Mouse (Mus musculus) erythroblast, embryonic 14.5 days (primary cell): Measurements from ENCODE around the gene Vamp2. TPM values are rescaled to one million over a fixed set of nuclear protein-coding genes. Genes with fewer than 3 reads are reported as not detected.
A peak's percentile ranks its signal among the peaks of the same experiment; 100 is the strongest.

Experiments used
- H3K27me3 ChIP-seq: 2 replicates; pipeline ENCODE4 v1.6.1; 2012; ENCODE audit warnings: inconsistent platforms; ENCODE audit not compliant: control insufficient read depth
- H3K36me3 ChIP-seq: 2 replicates; pipeline ENCODE4 v1.6.1; 2012; ENCODE audit warnings: mild to moderate bottlenecking, inconsistent platforms; ENCODE audit not compliant: control insufficient read depth
- H3K4me1 ChIP-seq: 2 replicates; pipeline ENCODE4 v1.6.1; 2012; ENCODE audit warnings: inconsistent platforms; ENCODE audit not compliant: control insufficient read depth
- H3K4me3 ChIP-seq: replicated peaks from 2 replicates; pipeline ENCODE3; 2012; ENCODE audit warnings: moderate library complexity, mild to moderate bottlenecking, inconsistent platforms
- H3K9me3 ChIP-seq: 2 replicates; pipeline ENCODE4 v1.6.1; 2012; ENCODE audit warnings: low read length, inconsistent platforms, mixed read lengths; ENCODE audit not compliant: control insufficient read depth
- GATA1 ChIP-seq: IDR thresholded peaks from 2 replicates; pipeline ENCODE4 v1.6.1; 2012; ENCODE audit warnings: low read length, inconsistent platforms, mixed read lengths
- TAL1 ChIP-seq: IDR thresholded peaks from 3 replicates; pipeline ENCODE4 v1.6.1; 2012; ENCODE audit warnings: low read length, inconsistent platforms, mixed read lengths
- polyA plus RNA-seq: library from polyadenylated mRNA; stranded (reverse); fragments of >175 nt; gene quantifications from 2 replicates; pipeline ENCODE4 v1.2.3, GENCODE M21; 2012

The Vamp2 gene
- polyA plus RNA-seq, 1 experiment = 7.9 TPM

DNA sequence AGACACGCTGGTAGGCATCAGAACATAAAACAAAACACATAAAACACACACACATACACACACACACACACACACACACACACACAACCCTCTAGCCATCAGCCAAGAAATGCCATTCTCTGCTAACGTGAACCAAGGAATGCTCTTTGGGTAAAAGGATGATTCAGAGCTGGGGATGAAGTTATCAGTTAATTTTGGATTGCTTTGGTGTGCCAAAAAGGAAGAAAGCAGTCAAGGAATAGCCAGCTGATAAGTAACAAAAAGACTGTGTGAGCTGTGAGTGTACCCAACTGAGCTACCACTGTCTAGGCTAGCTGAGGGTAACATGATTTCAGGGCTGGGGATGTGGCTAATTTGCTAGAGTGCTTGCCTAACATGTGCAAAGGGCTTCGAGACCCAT is 25.7 kb downstream of the Vamp2 start:
- no peaks in the 10 kb centered on the region for H3K9me3 ChIP-seq
- no peak overlapping the region for H3K4me3 ChIP-seq
- peaks cover 53% of the 10 kb centered on the region for H3K4me1 ChIP-seq
- TF ChIP-seq TAL1 (no peak), GATA1 (no peak)
- peaks cover 7% of the 10 kb centered on the region for H3K36me3 ChIP-seq
- H3K27me3 ChIP-seq = peaks cover 70% of the 10 kb centered on the region

DNA sequence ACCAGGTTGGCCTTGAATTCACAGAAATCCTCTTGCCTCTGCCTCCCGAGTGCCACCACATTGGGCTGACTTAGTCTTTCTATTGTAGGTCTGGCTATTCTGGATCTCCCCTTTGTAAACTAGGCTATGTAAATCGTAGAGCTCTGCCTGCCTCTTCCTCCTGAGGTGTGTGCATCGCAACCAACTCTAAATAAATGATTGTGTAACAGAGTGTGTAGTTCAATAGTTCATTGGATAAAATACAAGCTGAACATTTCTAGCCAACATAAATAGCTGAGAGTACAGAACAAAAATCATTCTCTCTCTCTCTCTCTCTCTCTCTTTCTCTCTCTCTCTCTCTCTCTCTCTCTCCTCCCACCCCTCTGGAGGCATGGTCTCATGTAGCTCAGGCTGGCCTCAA is 26.3 kb downstream of the Vamp2 start:
- H3K27me3 ChIP-seq = peaks cover 76% of the 10 kb centered on the region
- no peaks in the 10 kb centered on the region for H3K9me3 ChIP-seq
- H3K4me1 ChIP-seq = peaks cover 51% of the 10 kb centered on the region
- TF ChIP-seq TAL1 (no peak), GATA1 (no peak)
- H3K4me3 ChIP-seq = no peak overlapping the region
- H3K36me3 ChIP-seq = peaks cover under 1% of the 10 kb centered on the region

DNA sequence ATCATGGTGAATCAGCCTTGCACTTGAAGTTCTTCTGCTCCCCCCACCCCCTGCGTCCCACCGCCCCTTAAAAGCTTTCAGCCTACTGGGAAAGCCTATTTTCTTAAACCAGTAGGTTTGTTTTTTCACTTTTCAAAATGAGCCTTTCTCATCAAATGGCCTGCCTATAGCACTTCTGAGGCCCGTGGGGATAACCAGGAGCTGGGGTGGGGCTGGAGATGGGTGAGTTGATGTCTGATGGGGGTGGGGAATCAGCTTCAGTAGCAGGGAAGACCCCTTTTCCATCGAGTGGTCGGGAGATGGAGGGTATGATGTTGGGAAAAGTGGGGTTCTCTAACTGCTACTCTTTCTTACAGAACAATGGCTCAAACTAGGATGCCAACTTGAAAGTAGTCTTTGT is 28.6 kb downstream of the Vamp2 start:
- H3K27me3 ChIP-seq = peaks cover 91% of the 10 kb centered on the region
- peaks cover 51% of the 10 kb centered on the region for H3K4me1 ChIP-seq

DNA sequence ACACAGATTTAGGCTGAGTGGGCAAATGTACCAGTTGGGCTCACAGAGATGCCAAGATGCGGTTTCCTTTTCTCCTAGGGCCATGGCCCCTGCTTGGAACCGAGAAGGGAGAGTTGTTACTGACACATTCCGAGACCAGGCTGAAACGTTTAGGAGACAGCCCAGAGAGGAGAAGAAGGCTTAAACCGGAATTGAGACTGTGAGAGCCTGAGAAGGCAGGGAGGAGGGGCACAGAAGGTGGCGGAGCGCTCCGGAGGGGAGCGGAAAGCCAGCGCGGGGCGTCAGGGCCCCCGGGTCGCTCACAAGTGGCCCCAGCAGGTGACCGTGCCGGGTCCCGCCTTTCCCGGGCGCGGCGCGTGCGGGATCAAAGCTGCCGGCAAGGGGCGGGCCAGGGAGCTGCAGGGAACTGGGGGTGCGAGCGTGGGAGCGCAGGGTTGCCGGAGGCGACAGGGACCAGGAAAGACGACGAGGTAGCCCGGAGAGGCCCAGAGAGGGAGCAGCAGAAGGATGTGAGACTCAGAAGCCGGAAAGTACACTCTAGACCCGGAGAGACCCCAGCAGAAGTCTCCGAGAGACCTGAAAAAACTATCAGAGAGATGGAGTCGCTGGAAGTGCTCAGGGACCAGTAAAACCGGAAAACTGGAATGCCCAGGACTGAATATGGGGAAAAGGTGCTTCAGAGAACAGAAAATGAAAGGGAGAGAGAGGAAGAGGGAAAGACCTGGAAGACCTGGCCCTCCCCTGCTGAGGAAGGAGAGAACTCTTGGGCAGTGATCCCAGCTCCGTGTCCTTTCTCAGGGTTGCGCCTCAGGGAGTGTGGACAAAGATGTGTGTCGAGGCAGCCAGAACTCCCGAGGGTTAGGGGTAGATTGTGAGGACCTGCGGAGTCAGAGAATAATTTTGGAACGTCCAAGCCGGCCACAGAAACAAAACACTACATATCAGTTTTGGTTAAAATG is 29.7 kb downstream of the Vamp2 start:
- Histone ChIP-seq H3K4me3 (peak overlapping the region; percentile 76), H3K9me3 (no peaks in the 10 kb centered on the region; the same call in 1 of the 2 replicates), H3K4me1 (peaks cover 59% of the 10 kb centered on the region), H3K27me3 (peaks cover 91% of the 10 kb centered on the region), H3K36me3 (no peaks in the 10 kb centered on the region)
- TF ChIP-seq TAL1 = no peak

More for the DNA sequence above, 28.6 kb downstream of the Vamp2 start:
- TF ChIP-seq TAL1 (no peak), GATA1 (no peak)
- Histone ChIP-seq H3K9me3 (no peaks in the 10 kb centered on the region; the same call in 1 of the 2 replicates), H3K4me3 (no peak overlapping the region), H3K36me3 (no peaks in the 10 kb centered on the region)

DNA sequence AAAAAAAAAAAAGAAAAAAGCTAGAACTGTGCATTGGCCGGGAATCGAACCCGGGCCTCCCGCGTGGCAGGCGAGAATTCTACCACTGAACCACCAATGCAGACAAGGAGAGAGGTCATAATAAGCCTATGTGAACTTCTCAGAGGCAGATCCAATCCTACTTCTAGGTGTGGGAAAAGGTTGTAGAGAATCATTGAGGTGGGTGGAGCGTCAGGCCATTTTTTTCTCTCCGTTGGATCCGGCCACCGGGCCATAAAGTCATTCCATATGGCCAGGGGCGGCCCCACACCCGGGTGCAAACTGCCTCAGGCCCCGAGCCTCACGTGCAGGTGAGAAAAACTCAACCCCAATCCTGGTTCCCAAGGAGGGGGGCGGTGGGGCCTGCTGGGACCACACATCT is 30.5 kb downstream of the Vamp2 start:
- peaks cover 87% of the 10 kb centered on the region for H3K27me3 ChIP-seq
- H3K4me3 ChIP-seq = peak overlapping the region; percentile 76
- no peaks in the 10 kb centered on the region for H3K36me3 ChIP-seq
- no peaks in the 10 kb centered on the region; the same call in 1 of the 2 replicates for H3K9me3 ChIP-seq
- H3K4me1 ChIP-seq = peaks cover 65% of the 10 kb centered on the region
- TF ChIP-seq TAL1 (no peak), GATA1 (peak; percentile 49)

DNA sequence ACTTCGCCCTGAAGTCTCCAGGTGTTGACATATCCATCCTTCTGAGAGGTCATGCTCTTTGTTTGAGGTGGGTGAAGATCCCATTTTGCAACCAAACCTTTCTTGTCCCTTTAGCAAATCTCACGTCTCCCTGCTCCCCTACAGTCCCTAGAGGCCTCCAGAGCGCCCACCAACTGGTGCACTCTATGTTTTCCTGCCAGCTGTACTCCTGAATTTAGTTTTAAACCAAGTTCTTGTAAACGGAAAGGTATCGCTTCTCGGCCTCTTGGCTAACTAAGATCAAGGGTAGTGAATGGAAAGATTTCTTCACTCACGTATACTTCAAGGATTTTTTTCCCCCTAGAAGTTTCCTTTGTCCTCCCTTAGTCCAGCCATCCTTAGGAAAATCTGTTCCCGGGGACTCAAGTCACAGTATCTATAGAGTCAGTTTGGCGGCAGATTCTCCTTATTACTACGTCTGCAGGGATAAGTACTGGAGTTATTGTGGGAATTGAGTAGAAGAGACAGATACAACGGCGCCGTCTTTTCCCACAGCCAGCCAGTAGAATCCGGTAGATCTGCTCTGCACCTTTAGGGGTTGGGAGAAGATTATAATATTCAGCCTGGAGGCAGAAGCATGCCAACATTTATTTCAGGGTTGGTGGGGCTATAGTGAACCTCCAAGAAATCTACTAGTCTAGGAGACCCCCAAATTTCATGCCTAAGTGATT is 31.3 kb downstream of the Vamp2 start:
- TF ChIP-seq TAL1 = no peak
- TF ChIP-seq GATA1 = no peak
- Histone ChIP-seq H3K9me3 (no peaks in the 10 kb centered on the region; the same call in 1 of the 2 replicates), H3K4me3 (no peak overlapping the region), H3K4me1 (peaks cover 69% of the 10 kb centered on the region), H3K36me3 (no peaks in the 10 kb centered on the region), H3K27me3 (peaks cover 78% of the 10 kb centered on the region)

DNA sequence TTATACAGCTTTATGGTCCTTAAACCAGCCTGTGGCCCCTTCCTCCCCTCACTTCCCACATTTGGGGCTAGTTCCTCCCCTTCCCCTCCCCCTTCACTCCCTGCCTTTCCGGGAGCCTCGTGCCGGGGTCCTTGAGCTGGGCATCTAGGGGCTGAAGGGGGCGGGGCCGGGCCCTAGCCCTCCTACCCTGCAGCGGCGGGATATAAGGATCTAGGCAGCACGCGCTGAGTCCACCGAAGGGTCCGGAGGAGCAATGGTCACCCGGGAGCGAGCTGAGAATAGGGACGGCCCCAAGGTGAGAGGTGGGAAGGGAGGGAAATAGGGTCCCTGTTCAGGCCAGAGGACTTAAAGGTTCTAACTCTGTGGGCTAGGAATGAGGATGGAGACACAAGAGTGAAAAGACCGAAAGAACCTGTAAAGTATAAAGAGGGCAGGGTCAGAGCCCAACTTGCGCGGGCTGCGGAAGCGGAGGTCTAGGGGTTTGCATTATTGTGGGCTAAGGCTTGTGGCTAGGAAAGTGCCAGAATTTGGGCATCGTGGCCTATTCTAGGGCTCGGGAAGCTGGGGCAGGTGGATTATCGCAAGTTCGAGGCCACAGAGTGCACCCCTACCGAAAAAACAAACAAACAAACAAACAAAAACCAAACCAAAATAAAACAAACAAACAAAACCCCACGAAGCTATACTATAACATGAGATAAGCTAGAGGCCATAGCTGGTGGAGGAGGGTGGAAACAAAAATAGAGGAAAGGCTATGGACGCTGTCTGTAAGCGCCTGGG is 32.1 kb downstream of the Vamp2 start, which contains the start of gene Hes7:
Gene Hes7, plus strand, starts transcription at position 184 of the 780 bp plus-strand sequence.
- no peak for TF ChIP-seq GATA1
- no peak for TF ChIP-seq TAL1
- H3K36me3 ChIP-seq = no peaks in the 10 kb centered on the region
- H3K9me3 ChIP-seq = no peaks in the 10 kb centered on the region; the same call in 1 of the 2 replicates
- peaks cover 72% of the 10 kb centered on the region for H3K4me1 ChIP-seq
- peaks cover 72% of the 10 kb centered on the region for H3K27me3 ChIP-seq
- peak within 1 kb of the TSS; percentile 82 for H3K4me3 ChIP-seq

DNA sequence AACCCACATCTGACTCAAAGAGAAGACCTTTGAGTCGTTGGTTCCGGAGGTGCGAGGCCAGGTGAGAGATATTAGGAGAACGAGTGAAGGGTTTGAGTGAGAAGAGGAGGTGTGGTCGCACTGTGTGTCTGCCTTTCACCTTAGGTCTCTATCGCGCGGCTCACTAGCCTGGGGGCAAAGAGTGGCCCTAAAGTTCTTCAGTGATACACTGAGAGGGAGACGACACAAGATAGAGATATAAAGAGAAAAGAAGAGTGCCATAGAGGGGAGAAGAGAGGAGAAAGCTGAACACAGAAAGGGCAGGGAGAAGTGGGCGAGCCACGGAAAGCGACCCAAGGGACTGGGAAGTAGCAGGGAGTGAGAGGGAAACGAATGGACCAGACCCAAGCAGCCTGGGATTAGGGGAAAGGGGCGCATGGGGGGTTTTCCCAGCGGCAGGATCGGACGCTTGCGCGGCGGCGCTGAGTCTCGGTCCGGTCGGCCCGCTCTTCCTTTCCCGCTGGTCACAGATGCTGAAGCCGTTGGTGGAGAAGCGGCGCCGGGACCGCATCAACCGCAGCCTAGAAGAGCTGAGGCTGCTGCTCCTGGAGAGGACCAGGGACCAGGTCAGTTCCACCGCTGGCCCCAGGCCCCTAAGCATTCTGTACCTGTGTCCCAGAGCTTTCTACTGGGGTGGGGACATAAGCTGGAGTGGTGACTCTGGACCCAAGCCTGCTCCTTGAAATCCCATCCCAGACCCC is 32.9 kb downstream of the Vamp2 start:
- no peaks in the 10 kb centered on the region for H3K36me3 ChIP-seq
- peak overlapping the region; percentile 82 for H3K4me3 ChIP-seq
- H3K4me1 ChIP-seq = peaks cover 79% of the 10 kb centered on the region
- no peak for TF ChIP-seq TAL1
- no peak for TF ChIP-seq GATA1
- peaks cover 66% of the 10 kb centered on the region for H3K27me3 ChIP-seq
- H3K9me3 ChIP-seq = no peaks in the 10 kb centered on the region; the same call in 1 of the 2 replicates
